8 mouse cellular contexts compared by ENCODE assay signal in the genomic region with DNA sequence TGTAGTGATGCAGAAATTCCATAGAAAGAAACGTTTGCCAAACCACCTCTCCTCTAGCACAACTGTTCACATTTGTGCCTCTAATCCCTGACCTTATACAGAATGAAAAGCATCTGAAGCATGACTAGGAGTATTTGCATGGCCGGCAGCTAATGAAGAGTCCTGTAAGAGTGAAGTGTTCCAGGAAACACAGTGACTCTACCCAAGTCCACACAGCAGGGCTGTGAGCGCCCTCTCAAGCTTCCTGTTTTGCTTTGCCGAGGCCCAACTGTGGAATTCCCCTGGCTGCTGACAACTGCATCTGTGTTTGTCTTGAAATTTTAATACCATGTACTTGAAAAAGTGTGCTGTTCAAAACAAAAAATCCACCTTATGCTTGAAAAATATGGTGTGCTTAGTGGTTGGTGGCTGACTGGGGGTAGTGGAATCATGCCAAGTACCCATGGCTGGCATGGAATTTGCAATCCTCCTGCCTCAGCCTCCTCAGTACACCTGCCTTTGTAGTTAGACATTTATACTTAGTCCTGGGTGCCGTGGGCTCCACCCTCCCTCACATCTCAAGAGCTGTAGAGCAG.
DNase-seq lines count a peak whose midpoint lies in the region; ATAC-seq and TF ChIP-seq lines count a peak whose summit lies in the region.

No protein-coding gene starts in this region.

- DNase-seq in frontal cortex, adult 2 months (ENCODE audit: extremely low spot score in 1 of 2, low spot score in 1 of 2), result no peak
- DNase-seq in kidney, postnatal 36 days, result peak; percentile 29 to 47
- DNase-seq in right cerebral cortex, adult 2 months (ENCODE audit: low spot score in 2 of 2), result no peak
- no peak for DNase-seq in gastrocnemius, postnatal 36 days

- H3K9me3 ChIP-seq in midbrain, embryonic 16.5 days (replicated peaks; ENCODE audit: control insufficient read depth, low read length, poor library complexity, severe bottlenecking), result no peaks in the 10 kb centered on the region

- H3K9ac ChIP-seq in midbrain, embryonic 16.5 days (ENCODE audit: low read depth, low read length), result no peak overlapping the region

- intact Hi-C loops in gastrocnemius, postnatal 36 days (cut with DNase I), result loop anchor here (5.0 kb wide), 1 partner anchor 55 kb away; no protein-coding TSS in a partner anchor

- ATAC-seq in frontal cortex, adult (ENCODE audit: low TSS enrichment), result 0 out of 2 replicates have a peak, but pooled peaks have one; percentile 17
- peak; percentile 78 for ATAC-seq in neutrophil, adult 5-6 weeks (ENCODE audit: extremely low read depth, insufficient number of reproducible peaks, low FRiP score, poor library complexity, severe bottlenecking)
- no peak for ATAC-seq in midbrain, embryonic 16.5 days

- no peaks in the 10 kb centered on the region for H3K27me3 ChIP-seq in midbrain, embryonic 16.5 days (ENCODE audit: control insufficient read depth, insufficient read depth, low read depth, low read length)

- TF ChIP-seq CTCF in cortical plate, adult 2 months (IDR thresholded peaks at IDR 0.05; ENCODE audit: extremely low read depth, insufficient read depth, low read length), result no peak

- H3K4me2 ChIP-seq in midbrain, embryonic 16.5 days (ENCODE audit: low read length), result no peak overlapping the region

- H3K36me3 ChIP-seq in midbrain, embryonic 16.5 days (ENCODE audit: control insufficient read depth, insufficient read depth, low read length), result 0 out of 2 replicates have a peak, but pooled peaks cover under 1% of the 10 kb centered on the region

- peaks cover 22% of the 10 kb centered on the region for H3K4me1 ChIP-seq in cortical plate, adult 2 months (ENCODE audit: control insufficient read depth, insufficient read depth, low read length)
- no peaks in the 10 kb centered on the region for H3K4me1 ChIP-seq in midbrain, embryonic 16.5 days (ENCODE audit: control insufficient read depth, insufficient read depth, low read length)

- H3K27ac ChIP-seq in cortical plate, adult 2 months (ENCODE audit: insufficient read depth, low read length), result peak overlapping the region; percentile 17; the same call in 1 of the 2 replicates
- H3K27ac ChIP-seq in midbrain, embryonic 16.5 days (ENCODE audit: low read length), result no peak overlapping the region

- TF ChIP-seq POLR2A in cortical plate, adult 2 months (IDR thresholded peaks at IDR 0.05; ENCODE audit: extremely low read depth, insufficient read depth, low read length), result no peak

- no peak overlapping the region for H3K4me3 ChIP-seq in cortical plate, adult 2 months (ENCODE audit: insufficient read depth, low read length)
- H3K4me3 ChIP-seq in midbrain, embryonic 16.5 days (ENCODE audit: low read depth, low read length), result no peak overlapping the region

- WGBS in midbrain, embryonic 16.5 days, result 73% methylated on average over 5 of the region's 5 CpGs

Comparison
In these comparisons a context has a peak if more than half of its experiments do, and no peak if none do; other contexts are left out.
1. DNase-seq: peak in kidney, postnatal 36 days (2 of 2); none in frontal cortex, adult 2 months (0 of 2), right cerebral cortex, adult 2 months (0 of 2) and gastrocnemius, postnatal 36 days (0 of 2).